Mouse (Mus musculus) G1E (cell line): ENCODE results near the gene Egf.

Experiments
- CTCF ChIP-seq: IDR thresholded peaks from 2 replicates; pipeline ENCODE4 v1.5.1; 2012; ENCODE audit warnings: low read depth, low read length, inconsistent platforms, mixed read lengths
- GATA1 ChIP-seq: IDR thresholded peaks from 2 replicates; pipeline ENCODE4 v1.6.1; 2012; ENCODE audit warnings: borderline replicate concordance, low read length, inconsistent platforms, mixed read lengths
- GATA2 ChIP-seq: IDR thresholded peaks from 2 replicates; pipeline ENCODE4 v1.6.1; 2012; ENCODE audit warnings: low read depth, low read length, inconsistent platforms, borderline replicate concordance
- POLR2AphosphoS5 ChIP-seq: IDR thresholded peaks from 2 replicates; pipeline ENCODE4 v1.6.1; 2012; ENCODE audit warnings: low read depth, low read length, inconsistent platforms; ENCODE audit not compliant: insufficient replicate concordance
- TAL1 ChIP-seq: conservative IDR thresholded peaks from 2 replicates; pipeline ENCODE4 v1.6.1; 2012; ENCODE audit warnings: low read depth, low read length, inconsistent platforms, mixed read lengths

DNA sequence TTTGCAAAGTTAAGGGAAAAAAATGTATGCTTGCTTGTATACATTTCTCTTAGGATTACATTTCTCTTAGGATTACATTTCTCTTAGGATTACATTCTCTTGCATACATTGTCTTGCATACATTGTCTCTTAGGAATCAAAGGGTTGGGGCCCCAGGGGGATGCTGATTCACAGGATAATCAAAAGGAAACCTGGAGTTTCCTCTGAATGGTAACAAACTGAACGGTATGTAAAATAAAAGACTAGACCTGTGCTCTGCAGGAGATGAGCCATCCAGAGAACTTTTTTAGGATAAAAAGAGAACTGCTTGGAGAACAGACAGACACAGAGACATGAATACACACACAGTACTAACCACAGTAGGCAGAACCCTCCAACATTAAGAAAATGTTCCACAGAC lies 104.2 kb downstream of the Egf start:
- TF ChIP-seq CTCF (no peak), GATA1 (no peak), POLR2AphosphoS5 (no peak), TAL1 (no peak), GATA2 (no peak)
